Mouse (Mus musculus) hindbrain, embryonic 13.5 days (tissue): ENCODE data around the gene Kcnj15. TPM values are rescaled to one million over a fixed set of nuclear protein-coding genes. Genes with fewer than 3 reads are reported as not detected.

ENCODE experiments used
- ATAC-seq: fragments of 200-750 bp; cut with Nextera tagmentation; 2 replicates; pipeline ENCODE4 v1.8.0; 2017; ENCODE audit warnings: moderate TSS enrichment; ENCODE audit not compliant: low FRiP score
- H3K27ac ChIP-seq: fragments of 300-500 bp; sonication (generic); 2 replicates; pipeline ENCODE4 v1.5.1; 2015; ENCODE audit warnings: inconsistent platforms, mild to moderate bottlenecking, moderate library complexity
- H3K27me3 ChIP-seq: fragments of 300-500 bp; sonication (generic); 2 replicates; pipeline ENCODE4 v1.6.1; 2015; ENCODE audit warnings: mild to moderate bottlenecking, inconsistent platforms
- H3K36me3 ChIP-seq: fragments of 300-500 bp; sonication (generic); 2 replicates; pipeline ENCODE4 v1.6.1; 2015; ENCODE audit warnings: mild to moderate bottlenecking, inconsistent platforms
- H3K4me1 ChIP-seq: fragments of 300-500 bp; sonication (generic); replicated peaks from 2 replicates; pipeline ENCODE4 v1.6.1; 2015; ENCODE audit warnings: inconsistent platforms
- H3K4me2 ChIP-seq: fragments of 300-500 bp; sonication (generic); 2 replicates; pipeline ENCODE4 v1.6.1; 2015; ENCODE audit warnings: inconsistent platforms, mild to moderate bottlenecking, moderate library complexity
- H3K4me3 ChIP-seq: fragments of 300-500 bp; sonication (generic); 2 replicates; pipeline ENCODE4 v1.5.1; 2015; ENCODE audit warnings: mild to moderate bottlenecking, inconsistent platforms
- H3K9ac ChIP-seq: fragments of 300-500 bp; sonication (generic); 2 replicates; pipeline ENCODE4 v1.6.1; 2015; ENCODE audit warnings: mild to moderate bottlenecking, inconsistent platforms
- H3K9me3 ChIP-seq: fragments of 300-500 bp; sonication (generic); 2 replicates; pipeline ENCODE4 v1.6.1; 2016; ENCODE audit warnings: inconsistent platforms
- WGBS: fragments of 180-500 bp; shearing (Covaris S2); methylation state at CpG from one replicate; pipeline ENCODE4 v1.1.7; 2015; 5-methylcytosine and 5-hydroxymethylcytosine counted together
- polyA plus RNA-seq: library from polyadenylated mRNA; unstranded; fragments of >200 nt; fragmentation: Nextera tagmentation; extraction: Ambion mirVana; gene quantifications from 2 replicates; pipeline ENCODE4 v1.2.1, GENCODE M21; 2015

The Kcnj15 gene
- polyA plus RNA-seq, 1 experiment from 2014 or later, result 0.12 TPM

DNA sequence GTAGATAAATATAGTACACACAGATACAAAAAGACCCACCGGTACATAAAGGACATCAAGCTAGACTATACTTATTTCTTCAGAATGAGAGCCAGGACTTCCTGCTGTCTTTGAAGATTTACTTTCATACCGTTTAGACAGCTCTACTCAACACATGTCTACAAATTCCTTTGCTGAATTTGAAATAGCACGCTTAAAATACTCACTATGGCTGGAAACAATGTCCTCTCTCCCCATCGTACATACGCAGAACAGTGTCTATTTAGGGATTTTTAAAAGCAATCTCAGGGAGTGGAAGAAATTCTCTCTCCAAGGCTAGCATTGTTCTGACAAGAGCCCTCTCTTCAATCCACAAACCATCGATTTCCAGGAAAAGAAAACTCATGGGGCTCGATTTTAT is 32.1 kb upstream of the Kcnj15 start:
- H3K4me2 ChIP-seq, result no peak overlapping the region
- H3K27me3 ChIP-seq, result no peaks in the 10 kb centered on the region
- ATAC-seq, result no peak
- H3K36me3 ChIP-seq, result no peaks in the 10 kb centered on the region
- H3K9ac ChIP-seq, result no peak overlapping the region
- H3K27ac ChIP-seq, result no peak overlapping the region
- H3K4me1 ChIP-seq, result no peaks in the 10 kb centered on the region
- no peak overlapping the region for H3K4me3 ChIP-seq
- H3K9me3 ChIP-seq, result no peaks in the 10 kb centered on the region
- WGBS, result 80% methylated on average over 7 of the region's 7 CpGs

DNA sequence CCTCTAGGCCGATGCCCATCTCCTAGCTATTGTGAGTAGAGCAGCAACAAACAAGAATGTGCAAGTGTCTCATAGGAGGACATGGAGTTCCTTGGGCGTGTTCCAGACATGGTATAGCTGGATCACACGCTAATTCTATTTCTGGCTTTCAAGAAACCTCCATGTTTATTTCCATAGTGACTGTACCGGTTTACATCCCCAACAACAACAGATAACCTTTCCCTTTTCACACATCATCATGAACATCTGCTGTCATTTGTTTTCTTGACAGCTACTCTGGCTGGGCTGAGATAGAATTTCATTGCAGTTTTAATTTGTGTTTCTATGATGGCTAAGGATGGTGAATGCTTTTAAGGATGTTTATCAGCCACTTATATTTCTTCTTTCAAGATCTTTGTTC is 25.6 kb upstream of the Kcnj15 start:
- Histone ChIP-seq H3K4me3 (no peak overlapping the region), H3K27ac (no peak overlapping the region), H3K36me3 (no peaks in the 10 kb centered on the region), H3K4me1 (no peaks in the 10 kb centered on the region), H3K9ac (no peak overlapping the region), H3K4me2 (no peak overlapping the region), H3K9me3 (no peaks in the 10 kb centered on the region), H3K27me3 (no peaks in the 10 kb centered on the region)
- WGBS, result 83% methylated on average over 4 of the region's 4 CpGs
- no peak for ATAC-seq

DNA sequence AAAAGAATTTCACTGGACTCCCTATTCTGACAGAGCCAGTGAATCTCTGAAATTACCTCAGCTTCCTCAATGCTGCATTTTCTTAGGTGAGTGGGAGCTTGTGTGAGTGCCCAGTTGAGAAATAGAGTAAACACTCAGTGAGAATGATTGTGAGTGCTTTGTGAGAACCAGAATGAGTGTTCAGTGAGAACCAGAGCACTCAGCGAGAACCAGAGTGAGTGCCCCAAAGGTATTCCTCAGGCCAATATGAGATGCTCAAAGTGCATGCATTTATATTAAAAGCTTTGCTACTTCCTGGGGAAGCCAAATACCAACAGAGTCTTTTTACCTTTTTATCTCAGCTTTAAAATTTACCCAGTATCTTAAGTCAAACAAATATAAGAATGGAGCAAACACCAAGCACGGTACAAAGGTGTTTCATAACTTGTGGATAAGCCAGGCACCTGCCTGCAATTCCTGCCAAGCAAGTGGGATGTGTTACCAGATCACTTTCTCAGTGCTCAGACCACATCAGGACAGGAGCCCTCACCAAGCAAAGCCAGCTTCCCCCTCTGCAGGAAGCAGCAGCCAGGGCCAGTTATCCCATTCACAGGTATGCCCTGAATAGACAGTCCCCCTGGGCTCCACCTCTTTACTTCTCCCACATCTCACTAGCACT is 22.3 kb upstream of the Kcnj15 start:
- ATAC-seq, result no peak
- no peaks in the 10 kb centered on the region for H3K36me3 ChIP-seq
- no peak overlapping the region for H3K4me2 ChIP-seq
- H3K4me3 ChIP-seq, result no peak overlapping the region
- H3K9me3 ChIP-seq, result no peaks in the 10 kb centered on the region
- H3K27me3 ChIP-seq, result no peaks in the 10 kb centered on the region
- 91% methylated on average over 2 of the region's 2 CpGs for WGBS
- H3K27ac ChIP-seq, result no peak overlapping the region
- no peaks in the 10 kb centered on the region for H3K4me1 ChIP-seq
- no peak overlapping the region for H3K9ac ChIP-seq

DNA sequence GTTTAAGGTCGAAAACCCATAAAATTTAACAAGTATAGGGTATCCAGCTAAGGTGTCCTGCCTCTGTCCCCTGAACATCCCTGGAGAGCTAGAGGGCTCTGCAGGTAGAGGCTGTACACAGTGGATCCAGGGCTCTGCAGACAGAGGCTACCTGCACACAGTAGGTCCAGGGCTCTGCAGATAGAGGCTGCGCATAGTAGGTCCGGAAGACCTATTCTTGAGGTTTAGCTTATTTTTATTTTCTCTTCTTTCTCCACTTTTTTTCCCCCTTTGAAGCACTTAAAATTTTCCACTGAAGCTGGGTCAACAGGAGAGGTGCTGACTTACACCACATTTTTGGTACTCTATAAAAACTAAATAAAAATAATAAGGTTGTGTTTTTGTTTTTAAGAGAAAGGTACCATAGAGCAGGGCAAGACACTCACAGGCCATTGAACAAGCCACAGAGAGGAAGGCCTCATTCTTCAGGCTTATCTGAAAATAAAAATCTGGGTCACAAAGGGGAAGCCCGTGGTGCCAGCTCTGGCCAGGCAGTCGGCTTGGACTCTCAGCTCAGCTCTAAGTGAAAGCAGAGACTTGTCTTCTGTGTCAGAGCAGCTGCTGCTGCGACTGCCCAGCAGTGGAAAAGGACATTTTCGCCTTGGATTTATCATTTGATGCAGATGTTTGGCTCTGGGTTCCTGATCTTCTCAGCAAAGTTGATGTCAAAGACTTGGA is 18.0 kb upstream of the Kcnj15 start:
- H3K27ac ChIP-seq, result no peak overlapping the region
- no peaks in the 10 kb centered on the region for H3K27me3 ChIP-seq
- WGBS, result 85% methylated on average over 7 of the region's 7 CpGs
- no peak overlapping the region for H3K4me2 ChIP-seq
- H3K9ac ChIP-seq, result no peak overlapping the region
- no peaks in the 10 kb centered on the region for H3K36me3 ChIP-seq
- H3K4me1 ChIP-seq, result no peaks in the 10 kb centered on the region
- H3K4me3 ChIP-seq, result no peak overlapping the region
- ATAC-seq, result no peak
- no peaks in the 10 kb centered on the region for H3K9me3 ChIP-seq

DNA sequence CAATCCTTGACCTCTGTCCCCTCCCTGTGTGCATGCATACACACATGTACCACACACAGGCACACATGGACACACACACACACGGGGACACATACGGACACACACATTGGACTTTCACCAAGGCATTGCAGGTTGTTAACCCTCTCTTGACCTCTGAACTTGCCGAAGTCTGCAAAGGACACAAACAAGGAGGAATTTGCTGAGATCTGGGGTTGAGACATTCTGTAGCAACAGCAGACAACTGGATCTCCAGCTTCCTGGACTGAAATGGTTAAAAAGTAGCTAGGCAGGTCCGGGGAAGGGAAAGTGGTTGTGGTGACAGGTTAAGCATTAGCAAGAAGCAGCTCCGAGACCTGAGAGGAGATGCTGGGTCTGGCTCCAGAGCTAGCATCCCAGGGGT is 16.7 kb upstream of the Kcnj15 start:
- Histone ChIP-seq H3K9ac (no peak overlapping the region), H3K27ac (no peak overlapping the region), H3K4me2 (no peak overlapping the region), H3K9me3 (no peaks in the 10 kb centered on the region), H3K4me3 (no peak overlapping the region), H3K4me1 (no peaks in the 10 kb centered on the region), H3K36me3 (no peaks in the 10 kb centered on the region), H3K27me3 (no peaks in the 10 kb centered on the region)
- 58% methylated on average over 5 of the region's 5 CpGs for WGBS
- no peak for ATAC-seq

DNA sequence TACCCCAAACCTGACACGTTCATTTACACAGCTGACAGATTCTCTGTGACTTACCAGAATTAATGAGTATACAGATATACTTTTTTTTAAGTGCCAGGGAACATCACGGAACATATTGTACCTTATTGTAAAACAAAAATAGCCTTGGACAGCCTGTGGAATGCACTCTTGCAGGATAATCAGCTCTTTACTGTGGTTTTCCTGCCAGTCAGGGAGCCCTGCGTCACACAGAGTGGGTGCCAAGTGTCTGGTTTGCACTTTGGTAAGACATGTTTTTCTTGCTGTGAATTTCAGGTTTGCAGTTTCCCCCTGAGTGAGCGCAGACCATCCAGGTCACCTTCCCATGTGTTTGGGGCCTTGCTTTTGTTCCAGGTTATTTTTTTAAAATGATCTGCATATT is 15.8 kb upstream of the Kcnj15 start:
- Histone ChIP-seq H3K9me3 (no peaks in the 10 kb centered on the region), H3K4me2 (no peak overlapping the region), H3K4me1 (no peaks in the 10 kb centered on the region), H3K4me3 (no peak overlapping the region), H3K27ac (no peak overlapping the region), H3K9ac (no peak overlapping the region), H3K36me3 (no peaks in the 10 kb centered on the region), H3K27me3 (no peaks in the 10 kb centered on the region)
- 80% methylated on average over 4 of the region's 4 CpGs for WGBS
- no peak for ATAC-seq

DNA sequence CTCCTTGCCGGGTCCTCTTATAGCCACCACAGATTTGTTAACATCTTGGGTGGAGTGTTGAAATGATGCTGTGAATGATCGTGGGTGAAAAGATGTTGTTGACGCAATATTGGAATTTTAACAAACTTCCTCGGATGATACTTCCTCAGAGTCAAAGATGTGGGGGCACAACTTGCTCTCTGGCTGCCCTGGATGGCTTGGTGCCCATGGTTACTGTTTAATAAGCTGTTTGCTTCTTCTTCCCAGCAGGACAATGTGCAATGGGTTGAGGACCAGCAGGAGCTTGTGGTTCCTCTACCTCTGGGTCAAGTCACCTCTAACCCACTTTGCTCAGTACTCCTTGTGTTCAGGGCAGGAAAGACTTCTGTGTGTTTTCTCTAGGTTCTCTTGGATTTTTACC is 15.2 kb upstream of the Kcnj15 start:
- ATAC-seq, result no peak
- Histone ChIP-seq H3K4me1 (no peaks in the 10 kb centered on the region), H3K27ac (no peak overlapping the region), H3K4me3 (no peak overlapping the region), H3K9ac (no peak overlapping the region), H3K36me3 (no peaks in the 10 kb centered on the region), H3K4me2 (no peak overlapping the region), H3K9me3 (no peaks in the 10 kb centered on the region), H3K27me3 (no peaks in the 10 kb centered on the region)
- WGBS, result 89% methylated on average over 4 of the region's 4 CpGs

DNA sequence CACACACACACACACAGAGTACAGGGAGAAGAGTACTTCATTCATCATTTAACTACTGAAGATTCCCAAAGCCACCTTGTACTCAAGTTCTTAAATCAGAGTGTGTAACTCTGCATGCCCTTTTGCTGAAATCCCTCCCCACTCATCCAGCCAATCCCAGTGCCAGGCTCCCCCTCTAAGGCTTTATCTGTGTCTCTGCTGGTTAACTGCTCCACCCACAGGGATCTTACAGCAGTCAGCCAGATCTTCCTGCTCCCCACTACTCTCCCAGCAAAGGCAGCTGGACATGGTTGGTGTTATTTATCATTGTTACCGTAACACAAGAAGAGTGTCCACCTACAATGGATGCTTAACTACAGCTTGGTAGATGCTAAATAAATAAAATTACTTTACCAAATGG is 14.0 kb upstream of the Kcnj15 start:
- H3K27ac ChIP-seq, result no peak overlapping the region
- no peak overlapping the region for H3K9ac ChIP-seq
- H3K4me2 ChIP-seq, result no peak overlapping the region
- H3K4me3 ChIP-seq, result no peak overlapping the region
- 91% methylated on average over 1 of the region's 1 CpGs for WGBS
- H3K36me3 ChIP-seq, result no peaks in the 10 kb centered on the region
- H3K4me1 ChIP-seq, result no peaks in the 10 kb centered on the region
- no peaks in the 10 kb centered on the region for H3K27me3 ChIP-seq
- H3K9me3 ChIP-seq, result no peaks in the 10 kb centered on the region
- ATAC-seq, result no peak

DNA sequence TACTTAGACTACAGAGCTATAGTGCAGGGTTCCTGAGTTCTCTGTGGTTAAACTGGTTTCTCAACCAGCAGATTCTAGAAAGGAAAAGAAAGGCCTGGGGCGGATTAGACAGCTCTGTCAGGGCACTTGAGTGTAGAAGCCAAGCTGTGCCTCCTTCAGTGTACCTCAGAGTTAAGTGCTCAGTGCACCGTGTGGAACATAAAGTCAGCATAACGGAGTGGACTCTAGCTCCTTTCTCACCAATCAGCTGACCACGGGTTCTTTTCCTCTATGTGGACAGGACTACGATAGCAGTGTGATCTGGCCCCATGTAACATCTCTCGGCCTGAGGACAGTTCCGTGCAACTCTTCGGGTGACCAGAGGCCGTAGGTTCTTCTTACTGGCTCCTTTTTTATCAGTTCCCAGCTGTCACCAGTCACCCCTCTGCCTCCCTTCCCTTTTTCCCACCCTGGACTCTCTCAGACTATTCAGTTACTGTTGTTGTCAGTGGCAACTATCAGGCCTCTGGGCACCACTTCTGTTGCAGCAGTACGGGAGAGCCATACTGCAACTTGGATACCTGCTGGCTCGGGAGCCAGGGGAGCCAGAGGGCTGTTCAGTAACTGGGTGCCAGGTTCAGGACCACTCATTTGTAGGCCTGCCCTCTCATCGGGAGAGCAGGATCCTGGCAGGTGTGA is 12.6 kb upstream of the Kcnj15 start:
- Histone ChIP-seq H3K27me3 (no peaks in the 10 kb centered on the region), H3K4me2 (no peak overlapping the region), H3K4me1 (no peaks in the 10 kb centered on the region), H3K36me3 (no peaks in the 10 kb centered on the region), H3K9ac (no peak overlapping the region), H3K4me3 (no peak overlapping the region), H3K9me3 (no peaks in the 10 kb centered on the region), H3K27ac (no peak overlapping the region)
- WGBS, result 90% methylated on average over 12 of the region's 12 CpGs
- ATAC-seq, result no peak

DNA sequence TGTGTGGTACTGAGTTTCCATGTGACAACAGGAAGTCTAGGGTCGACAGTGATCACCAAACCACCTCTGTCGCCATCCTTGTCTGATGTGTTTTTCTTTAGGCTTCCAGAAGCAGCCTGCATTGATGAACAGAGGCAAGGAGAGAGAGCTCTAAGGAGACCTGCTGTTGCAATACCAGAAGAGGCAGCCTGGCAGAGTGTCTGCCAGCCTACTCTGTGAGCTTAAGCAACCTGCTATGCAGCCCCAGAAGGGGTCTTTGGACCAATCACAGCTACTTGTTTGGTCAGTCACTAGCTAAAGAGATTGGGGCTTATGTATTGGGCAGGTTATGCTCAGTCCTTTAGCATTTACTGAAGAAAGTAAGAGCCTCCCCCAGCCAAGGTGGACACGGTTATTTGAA is 11.9 kb upstream of the Kcnj15 start:
- WGBS, result 83% methylated on average over 3 of the region's 3 CpGs
- no peaks in the 10 kb centered on the region for H3K27me3 ChIP-seq
- H3K4me1 ChIP-seq, result no peaks in the 10 kb centered on the region

DNA sequence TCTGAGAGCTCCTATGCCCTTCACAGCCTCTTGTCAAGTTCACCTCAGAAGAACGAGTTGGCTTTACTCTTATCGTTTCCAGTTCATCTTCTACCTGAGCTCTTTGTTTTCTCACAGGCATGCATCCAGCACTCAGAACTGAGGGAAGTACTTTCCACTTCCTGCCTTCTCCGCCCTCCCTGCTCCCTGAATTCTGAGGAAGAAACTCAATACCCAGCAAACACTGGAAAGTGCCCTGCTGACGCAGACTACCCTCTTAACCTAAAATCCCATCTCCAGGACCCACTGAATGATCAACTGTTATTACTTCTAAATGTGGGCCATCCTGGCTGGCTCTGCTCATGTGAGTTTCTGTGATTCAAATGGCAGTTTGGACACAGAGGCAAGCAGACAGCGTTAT is 8.7 kb upstream of the Kcnj15 start:
- Histone ChIP-seq H3K4me2 (no peak overlapping the region), H3K9me3 (no peaks in the 10 kb centered on the region), H3K36me3 (no peaks in the 10 kb centered on the region), H3K4me1 (no peaks in the 10 kb centered on the region), H3K9ac (no peak overlapping the region), H3K27ac (no peak overlapping the region), H3K4me3 (no peak overlapping the region), H3K27me3 (no peaks in the 10 kb centered on the region)
- WGBS, result 85% methylated on average over 5 of the region's 5 CpGs
- ATAC-seq, result no peak

More for the DNA sequence above, 11.9 kb upstream of the Kcnj15 start:
- Histone ChIP-seq H3K36me3 (no peaks in the 10 kb centered on the region), H3K4me3 (no peak overlapping the region), H3K9me3 (no peaks in the 10 kb centered on the region), H3K4me2 (no peak overlapping the region), H3K9ac (no peak overlapping the region), H3K27ac (no peak overlapping the region)
- ATAC-seq, result no peak

DNA sequence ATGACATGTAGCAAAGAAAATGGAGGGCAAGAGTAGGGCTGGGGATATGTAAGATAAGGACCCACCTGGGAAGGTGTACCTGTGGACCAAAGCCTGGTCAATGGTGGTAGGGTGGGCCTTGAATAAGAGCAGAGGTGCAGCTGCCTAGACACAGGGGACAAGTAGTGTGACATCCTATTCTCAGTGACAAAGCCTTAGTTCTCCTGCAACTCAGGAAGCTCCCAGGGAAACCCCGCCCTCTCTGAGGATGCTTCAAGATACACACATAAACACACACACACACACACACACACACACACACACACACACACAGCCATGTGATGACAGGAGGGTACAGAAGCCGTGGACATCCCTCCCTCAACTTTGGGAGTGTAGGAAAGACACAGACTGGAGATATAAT is 710 bp upstream of the Kcnj15 start:
- WGBS, result 85% methylated on average over 2 of the region's 2 CpGs
- Histone ChIP-seq H3K36me3 (no peaks in the 10 kb centered on the region), H3K9ac (no peak overlapping the region), H3K4me3 (no peak overlapping the region), H3K27me3 (0 out of 2 replicates have a peak, but pooled peaks cover 3% of the 10 kb centered on the region), H3K4me2 (no peak overlapping the region), H3K27ac (no peak overlapping the region), H3K9me3 (no peaks in the 10 kb centered on the region), H3K4me1 (no peaks in the 10 kb centered on the region)
- no peak for ATAC-seq

DNA sequence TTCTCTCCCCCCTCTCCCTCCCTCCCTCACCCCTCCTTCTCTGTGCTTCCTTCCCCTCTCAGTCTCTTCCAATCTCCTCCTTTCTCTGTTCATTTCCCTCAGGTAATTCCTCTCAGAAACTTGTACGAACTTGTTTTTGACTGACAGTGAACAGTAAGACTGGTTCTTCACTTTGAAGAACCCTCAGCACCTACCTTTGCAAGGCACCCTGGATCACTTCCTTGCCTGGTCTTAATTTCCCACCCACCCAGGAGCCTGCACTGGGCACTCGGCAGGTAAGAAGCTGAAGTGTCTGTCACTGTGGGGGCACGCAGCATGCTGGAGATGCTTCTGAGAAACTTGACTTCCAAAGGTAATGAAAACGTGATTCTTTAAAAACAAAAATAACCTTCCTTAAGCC is 742 bp downstream of the Kcnj15 start:
- 0 out of 2 replicates have a peak, but pooled peaks cover 3% of the 10 kb centered on the region for H3K27me3 ChIP-seq
- no peaks in the 10 kb centered on the region for H3K4me1 ChIP-seq
- H3K36me3 ChIP-seq, result no peaks in the 10 kb centered on the region
- ATAC-seq, result no peak
- no peak overlapping the region for H3K4me3 ChIP-seq
- H3K27ac ChIP-seq, result no peak overlapping the region
- H3K4me2 ChIP-seq, result no peak overlapping the region
- WGBS, result 59% methylated on average over 4 of the region's 4 CpGs
- H3K9ac ChIP-seq, result no peak overlapping the region
- H3K9me3 ChIP-seq, result no peaks in the 10 kb centered on the region
